Mouse (Mus musculus) megakaryocyte-erythroid progenitor cell, adult 5-6 weeks (primary cell): ENCODE measurements around the gene Ccdc157. TPM values are rescaled to one million over a fixed set of nuclear protein-coding genes. Genes with fewer than 3 reads are reported as not detected.

Experiments used
- total RNA-seq, 2 experiments: library from RNA; stranded (forward) in 1 of 2; stranded (reverse) in 1 of 2; fragments of 200-1000, 215-1000 nt in 1 of 2; fragments of >200 nt in 1 of 2; fragmentation: Nextera tagmentation in 1 of 2; gene quantifications; 2 replicates each; pipeline ENCODE4 v1.2.3; 2014 to 2017

Ccdc157 gene
- total RNA-seq, 2 experiments from 2014 or later = 0.48 to 0.80 TPM

Other genes starting within 250 kb of the Ccdc157 start
- gene Slc35e4, start 245.6 kb downstream of the Ccdc157 start, total RNA-seq (2014; fragmentation: Nextera tagmentation) = 0.35 TPM in 1 of 2 replicates, not detected in the other
- gene Slc35e4, start 245.6 kb downstream of the Ccdc157 start, total RNA-seq (2017) = 0.09 TPM in 1 of 2 replicates, not detected in the other
- gene Tcn2, start 228.1 kb downstream of the Ccdc157 start, total RNA-seq (2014; fragmentation: Nextera tagmentation) = 4.0 and 6.7 TPM in 2 replicates
- 4.4 and 5.9 TPM in 2 replicates for gene Tcn2, start 228.1 kb downstream of the Ccdc157 start, total RNA-seq (2017)
- gene Pes1, start 196.3 kb downstream of the Ccdc157 start, total RNA-seq (2014; fragmentation: Nextera tagmentation) = 107 and 117 TPM in 2 replicates
- gene Pes1, start 196.3 kb downstream of the Ccdc157 start, total RNA-seq (2017) = 143 and 228 TPM in 2 replicates
- gene 4930556J24Rik, start 183.5 kb downstream of the Ccdc157 start, total RNA-seq (2014; fragmentation: Nextera tagmentation) = not detected in 2 replicates
- gene 4930556J24Rik, start 183.5 kb downstream of the Ccdc157 start, total RNA-seq (2017) = not detected in 2 replicates
- not detected in 2 replicates for gene Gal3st1, start 176.7 kb downstream of the Ccdc157 start, total RNA-seq (2014; fragmentation: Nextera tagmentation)
- not detected in 2 replicates for gene Gal3st1, start 176.7 kb downstream of the Ccdc157 start, total RNA-seq (2017)
- gene Sec14l4, start 128.8 kb downstream of the Ccdc157 start, total RNA-seq (2014; fragmentation: Nextera tagmentation) = not detected in 2 replicates
- gene Sec14l4, start 128.8 kb downstream of the Ccdc157 start, total RNA-seq (2017) = not detected in 2 replicates
- gene Sec14l3, start 95.5 kb downstream of the Ccdc157 start, total RNA-seq (2014; fragmentation: Nextera tagmentation) = not detected in 2 replicates
- not detected in 2 replicates for gene Sec14l3, start 95.5 kb downstream of the Ccdc157 start, total RNA-seq (2017)
- gene Mtfp1, start 64.8 kb downstream of the Ccdc157 start, total RNA-seq (2014; fragmentation: Nextera tagmentation) = 39.6 and 47.8 TPM in 2 replicates
- gene Mtfp1, start 64.8 kb downstream of the Ccdc157 start, total RNA-seq (2017) = 26.3 and 31.4 TPM in 2 replicates
- 17.5 and 26.8 TPM in 2 replicates for gene Sec14l2, start 36.9 kb downstream of the Ccdc157 start, total RNA-seq (2014; fragmentation: Nextera tagmentation)
- gene Sec14l2, start 36.9 kb downstream of the Ccdc157 start, total RNA-seq (2017) = 4.5 and 22.5 TPM in 2 replicates
- gene Rnf215, start 25.1 kb downstream of the Ccdc157 start, total RNA-seq (2014; fragmentation: Nextera tagmentation) = 6.6 and 8.0 TPM in 2 replicates
- gene Rnf215, start 25.1 kb downstream of the Ccdc157 start, total RNA-seq (2017) = 3.4 and 5.8 TPM in 2 replicates
- 74.9 and 93.2 TPM in 2 replicates for gene Sf3a1, start 57 bp upstream of the Ccdc157 start, total RNA-seq (2014; fragmentation: Nextera tagmentation)
- gene Sf3a1, start 57 bp upstream of the Ccdc157 start, total RNA-seq (2017) = 42.5 and 64.9 TPM in 2 replicates
- gene Tbc1d10a, start 26.5 kb upstream of the Ccdc157 start, total RNA-seq (2014; fragmentation: Nextera tagmentation) = 5.9 and 8.0 TPM in 2 replicates
- 1.8 and 2.2 TPM in 2 replicates for gene Tbc1d10a, start 26.5 kb upstream of the Ccdc157 start, total RNA-seq (2017)
- 1.2 TPM in 1 of 2 replicates, not detected in the other for gene Castor1, start 57.9 kb upstream of the Ccdc157 start, total RNA-seq (2014; fragmentation: Nextera tagmentation)
- 0.15 TPM in 1 of 2 replicates, not detected in the other for gene Castor1, start 57.9 kb upstream of the Ccdc157 start, total RNA-seq (2017)
- 3.3 and 5.6 TPM in 2 replicates for gene Osm, start 76.1 kb upstream of the Ccdc157 start, total RNA-seq (2014; fragmentation: Nextera tagmentation)
- gene Osm, start 76.1 kb upstream of the Ccdc157 start, total RNA-seq (2017) = 5.3 and 7.2 TPM in 2 replicates
- not detected in 2 replicates for gene Lif, start 97.3 kb upstream of the Ccdc157 start, total RNA-seq (2014; fragmentation: Nextera tagmentation)
- 0.30 and 0.33 TPM in 2 replicates for gene Lif, start 97.3 kb upstream of the Ccdc157 start, total RNA-seq (2017)